Mouse (Mus musculus): Measurements from ENCODE around the gene Myadml2.

GRCm38 (mm10) chr11:120615606-120616203 lies 32.3 kb downstream of the Myadml2 start:
- TF ChIP-seq CTCF (IDR thresholded peaks at IDR 0.05; ENCODE audit: extremely low read depth, insufficient read length, insufficient replicate concordance, low read depth, low read length), result no peak
- TF ChIP-seq POLR2A (IDR thresholded peaks at IDR 0.05; ENCODE audit: low read depth, low read length), result peak; percentile 23; the same call in 1 of the 2 replicates
